Mouse (Mus musculus): ENCODE results near the gene Dlst. TPM values are rescaled to one million over a fixed set of nuclear protein-coding genes. Genes with fewer than 3 reads are reported as not detected.

Gene Dlst
- 156 and 173 TPM in 2 replicates for total RNA-seq (2017)

DNA sequence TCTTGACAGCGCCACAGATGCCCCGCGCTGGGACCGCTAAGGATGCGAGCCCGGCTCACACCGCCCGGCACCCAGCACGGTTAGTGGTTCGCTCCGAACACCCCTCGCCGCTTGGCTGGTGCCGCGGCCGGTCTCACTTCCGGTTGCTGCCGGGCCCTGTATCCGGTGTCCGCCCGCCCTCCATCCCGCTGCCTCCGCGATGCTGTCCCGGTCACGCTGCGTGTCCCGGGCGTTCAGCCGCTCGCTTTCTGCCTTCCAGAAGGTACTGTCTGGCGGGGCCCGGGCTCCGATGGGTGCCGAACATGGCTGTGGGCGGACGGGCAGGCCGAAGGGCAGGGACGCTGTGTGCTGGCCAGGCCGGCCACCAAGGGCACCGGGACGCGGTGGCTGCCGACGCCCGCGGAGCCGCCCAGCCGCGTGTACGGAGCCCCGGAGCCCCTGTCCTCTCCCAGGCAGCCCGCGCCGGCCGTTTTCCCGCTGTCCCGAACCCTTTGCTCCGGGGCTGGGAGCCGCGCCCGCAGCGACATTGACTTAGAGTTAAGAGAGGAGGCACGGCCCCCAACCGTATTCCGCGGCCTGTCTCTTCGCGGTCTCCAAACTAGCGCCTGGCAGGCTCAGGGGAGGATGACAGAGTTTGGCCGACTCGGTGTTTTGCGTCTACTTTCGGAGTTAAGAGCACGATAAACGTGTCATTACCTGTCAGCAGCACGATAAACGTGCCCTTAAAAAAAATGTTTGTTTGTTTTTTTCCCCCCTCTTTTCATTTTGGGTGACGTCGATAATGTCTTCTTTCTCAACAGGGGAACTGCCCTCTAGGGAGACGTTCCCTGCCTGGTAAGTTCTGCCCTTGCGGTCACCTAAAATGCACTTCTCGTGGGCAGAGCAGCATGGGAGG lies at the start of gene Dlst, which contains the start of gene Prox2:
Dlst (plus strand) TSS at position 136 of the 895 bp plus-strand sequence.
Prox2 (minus strand) TSS at position 62 of the 895 bp plus-strand sequence.
- ATAC-seq (ENCODE audit: extremely low read depth, insufficient number of reproducible peaks, low FRiP score, poor library complexity, severe bottlenecking), result peak; percentile 83

- no peak for ATAC-seq (ENCODE audit: extremely low read depth, insufficient number of reproducible peaks, low FRiP score, poor library complexity, severe bottlenecking)
Measured at GRCm38 (mm10) chr12:85071043-85071442, 39.6 kb upstream of the Dlst start.

- ATAC-seq (ENCODE audit: extremely low read depth, insufficient number of reproducible peaks, low FRiP score, poor library complexity, severe bottlenecking), result no peak
Measured at GRCm38 (mm10) chr12:85077100-85077499, 33.5 kb upstream of the Dlst start.

GRCm38 (mm10) chr12:85084257-85084656 lies 26.4 kb upstream of the Dlst start:
- ATAC-seq (ENCODE audit: extremely low read depth, insufficient number of reproducible peaks, low FRiP score, poor library complexity, severe bottlenecking), result no peak

GRCm38 (mm10) chr12:85084941-85085340 lies 25.7 kb upstream of the Dlst start:
- no peak for ATAC-seq (ENCODE audit: extremely low read depth, insufficient number of reproducible peaks, low FRiP score, poor library complexity, severe bottlenecking)

DNA sequence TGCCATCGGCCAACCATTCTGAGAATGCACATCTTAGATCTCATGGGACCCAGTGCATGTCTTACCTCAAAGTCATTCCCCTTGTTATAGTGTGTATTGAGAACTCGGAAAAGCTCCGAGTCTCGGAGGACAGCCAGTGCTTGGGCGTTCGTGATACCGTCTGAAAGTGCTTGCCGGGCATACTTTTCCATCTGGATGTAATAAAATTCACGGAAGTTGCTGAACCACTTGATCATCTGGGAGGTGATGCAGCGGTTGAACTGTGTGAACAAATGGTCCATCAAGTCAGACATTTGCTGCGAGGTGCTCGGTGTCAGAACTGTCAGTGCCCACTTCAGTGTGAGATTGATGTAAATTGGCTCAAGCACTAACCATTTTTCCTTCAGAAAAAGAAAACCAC lies 22.8 kb upstream of the Dlst start:
- ATAC-seq (ENCODE audit: extremely low read depth, insufficient number of reproducible peaks, low FRiP score, poor library complexity, severe bottlenecking), result no peak

DNA sequence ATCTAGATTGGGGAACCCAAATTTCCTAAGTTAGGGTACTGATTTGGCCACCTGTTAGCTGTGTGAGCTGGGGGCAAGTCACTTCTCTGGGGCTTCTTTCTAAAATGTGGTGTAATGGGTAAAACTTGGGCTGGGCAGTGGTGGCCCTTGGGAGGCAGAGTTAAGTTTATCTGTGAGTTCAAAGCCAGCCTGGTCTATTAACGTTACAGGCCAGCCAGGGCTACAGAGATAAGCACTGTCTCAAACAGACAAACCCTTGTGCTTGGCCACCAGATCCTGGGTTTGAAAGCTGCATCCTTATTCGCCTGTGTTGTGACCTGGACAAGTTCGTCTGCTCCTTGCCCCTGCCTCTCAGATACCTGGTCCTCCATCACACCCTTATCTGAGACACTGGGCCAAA lies 19.4 kb upstream of the Dlst start:
- no peak for ATAC-seq (ENCODE audit: extremely low read depth, insufficient number of reproducible peaks, low FRiP score, poor library complexity, severe bottlenecking)

DNA sequence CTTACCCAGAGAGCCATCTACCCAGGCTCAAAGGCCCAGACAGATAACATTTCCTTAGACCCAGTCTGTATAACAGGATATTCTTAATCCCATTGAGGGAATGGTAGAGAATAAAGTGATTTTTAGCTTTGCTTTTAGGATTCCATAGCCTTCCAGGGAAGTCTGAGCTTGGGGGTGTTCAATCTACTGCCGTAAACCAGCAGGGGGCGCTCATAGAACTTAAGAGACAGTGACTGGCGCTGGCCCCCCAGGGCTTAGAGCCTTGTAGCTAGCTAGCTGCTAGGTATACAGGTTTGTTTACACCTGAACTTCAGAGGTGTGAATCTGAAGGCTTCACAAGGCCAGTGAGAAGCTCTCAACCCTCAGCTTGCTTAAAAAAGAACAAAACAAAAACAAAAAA lies 18.4 kb upstream of the Dlst start:
- 0 out of 2 replicates have a peak, but pooled peaks have one; percentile 45 for ATAC-seq (ENCODE audit: extremely low read depth, insufficient number of reproducible peaks, low FRiP score, poor library complexity, severe bottlenecking)

DNA sequence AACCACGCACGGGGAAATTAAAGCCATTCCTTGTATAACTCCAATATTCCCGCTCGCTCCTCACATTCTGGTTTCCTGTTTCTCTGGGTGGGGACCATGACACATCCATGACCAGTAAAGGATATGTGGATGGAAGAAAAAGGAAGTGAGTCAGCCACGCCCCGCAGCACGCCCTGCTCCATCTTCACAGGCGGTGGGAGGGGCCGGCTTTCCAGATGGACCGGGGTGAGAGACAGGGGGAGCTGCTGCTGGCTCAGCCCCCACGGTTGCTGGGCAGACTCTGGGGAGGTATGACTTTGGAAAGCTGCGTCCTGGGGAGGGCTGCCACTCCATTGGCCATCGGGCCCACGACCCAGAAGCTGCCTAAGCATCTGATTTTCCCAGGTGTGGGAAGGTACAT lies 16.6 kb upstream of the Dlst start:
- no peak for ATAC-seq (ENCODE audit: extremely low read depth, insufficient number of reproducible peaks, low FRiP score, poor library complexity, severe bottlenecking)

DNA sequence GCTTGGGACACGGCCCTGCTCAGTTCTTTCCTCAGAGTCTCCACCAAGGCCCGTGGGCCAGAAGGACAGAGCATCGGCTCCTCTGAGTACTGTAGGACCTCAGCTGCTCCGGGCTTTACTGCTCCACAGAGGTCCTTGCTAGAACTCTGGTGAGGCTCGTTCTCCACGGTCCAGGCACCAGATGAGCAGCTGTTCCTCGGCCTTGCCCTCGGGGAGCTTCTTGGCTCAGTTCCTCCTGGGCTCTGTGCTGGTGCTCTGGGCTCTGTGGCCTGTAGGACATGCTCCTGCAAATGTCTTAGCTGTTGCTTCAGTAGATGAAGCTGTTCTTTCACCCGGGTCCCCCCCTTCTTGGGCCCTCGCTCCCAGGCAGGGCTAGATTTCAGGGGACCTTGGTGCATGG lies 15.9 kb upstream of the Dlst start:
- ATAC-seq (ENCODE audit: extremely low read depth, insufficient number of reproducible peaks, low FRiP score, poor library complexity, severe bottlenecking), result no peak

- no peak for ATAC-seq (ENCODE audit: extremely low read depth, insufficient number of reproducible peaks, low FRiP score, poor library complexity, severe bottlenecking)
Measured at GRCm38 (mm10) chr12:85095146-85095545, 15.5 kb upstream of the Dlst start.

DNA sequence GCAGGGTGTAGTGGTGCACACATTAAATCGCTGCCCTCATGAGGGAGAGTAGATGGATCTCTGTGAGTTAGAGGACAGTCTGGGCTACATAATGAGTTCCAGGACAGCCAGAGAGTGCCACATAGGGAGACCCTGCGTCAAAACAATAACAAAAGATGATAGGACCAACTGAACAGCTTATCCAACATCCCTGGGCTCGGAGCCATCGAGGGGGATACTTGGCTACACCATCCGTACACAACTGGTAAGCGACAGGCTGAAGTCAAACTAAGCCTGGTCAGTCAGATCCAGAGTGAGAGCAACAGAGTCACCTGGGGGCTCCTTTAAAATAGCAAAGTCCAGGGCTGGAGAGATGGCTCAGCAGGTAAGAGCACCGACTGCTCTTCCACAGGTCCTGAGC lies 14.8 kb upstream of the Dlst start:
- ATAC-seq (ENCODE audit: extremely low read depth, insufficient number of reproducible peaks, low FRiP score, poor library complexity, severe bottlenecking), result no peak

DNA sequence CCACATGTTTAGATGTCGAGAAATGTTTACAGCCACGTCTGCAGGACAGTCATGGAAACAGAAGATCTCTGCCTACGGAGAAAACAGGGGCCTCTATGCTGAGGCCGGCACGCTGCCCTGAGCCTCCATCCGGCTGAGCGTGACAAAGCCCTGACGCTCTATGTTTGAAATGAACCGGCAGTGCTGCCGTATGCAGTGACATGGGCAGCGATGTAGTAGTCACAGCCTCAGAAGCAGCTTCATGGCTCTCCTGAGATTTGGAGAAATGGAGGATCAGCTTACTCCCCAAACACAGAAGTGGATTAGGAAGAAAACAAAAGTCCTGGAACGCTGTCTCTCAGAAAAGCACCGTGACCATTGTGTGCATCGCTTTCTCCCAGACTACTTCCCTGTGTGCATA lies 9.6 kb upstream of the Dlst start:
- ATAC-seq (ENCODE audit: extremely low read depth, insufficient number of reproducible peaks, low FRiP score, poor library complexity, severe bottlenecking), result no peak

- no peak for ATAC-seq (ENCODE audit: extremely low read depth, insufficient number of reproducible peaks, low FRiP score, poor library complexity, severe bottlenecking)
Measured at GRCm38 (mm10) chr12:85101521-85102106, 9.0 kb upstream of the Dlst start.

- no peak for ATAC-seq (ENCODE audit: extremely low read depth, insufficient number of reproducible peaks, low FRiP score, poor library complexity, severe bottlenecking)
Measured at GRCm38 (mm10) chr12:85103096-85103495, 7.5 kb upstream of the Dlst start.

- ATAC-seq (ENCODE audit: extremely low read depth, insufficient number of reproducible peaks, low FRiP score, poor library complexity, severe bottlenecking), result no peak
Measured at GRCm38 (mm10) chr12:85104789-85105188, 5.8 kb upstream of the Dlst start.

GRCm38 (mm10) chr12:85106292-85106691 lies 4.3 kb upstream of the Dlst start:
- no peak for ATAC-seq (ENCODE audit: extremely low read depth, insufficient number of reproducible peaks, low FRiP score, poor library complexity, severe bottlenecking)

DNA sequence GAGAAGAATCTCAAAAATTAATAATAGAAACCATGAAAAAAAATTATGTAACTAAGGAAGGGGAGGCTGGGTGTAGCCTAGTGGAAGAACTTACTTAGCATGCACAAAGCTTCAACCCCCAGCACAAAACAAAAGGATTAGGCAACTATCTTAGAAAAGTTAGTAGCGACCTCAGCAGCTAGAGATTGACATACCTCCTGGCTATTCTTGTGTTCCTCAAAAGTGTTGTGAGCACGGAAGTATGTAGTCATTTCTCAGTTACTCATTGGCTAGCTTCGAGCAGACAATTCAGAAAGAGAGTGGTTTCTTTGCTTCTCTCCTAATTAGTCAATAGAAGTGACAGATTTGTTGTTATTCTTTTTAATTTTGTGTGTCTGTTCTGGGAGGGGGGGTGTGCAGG lies 2.0 kb upstream of the Dlst start:
- ATAC-seq (ENCODE audit: extremely low read depth, insufficient number of reproducible peaks, low FRiP score, poor library complexity, severe bottlenecking), result no peak

GRCm38 (mm10) chr12:85109426-85109825 lies 1.2 kb upstream of the Dlst start:
- ATAC-seq (ENCODE audit: extremely low read depth, insufficient number of reproducible peaks, low FRiP score, poor library complexity, severe bottlenecking), result no peak

DNA sequence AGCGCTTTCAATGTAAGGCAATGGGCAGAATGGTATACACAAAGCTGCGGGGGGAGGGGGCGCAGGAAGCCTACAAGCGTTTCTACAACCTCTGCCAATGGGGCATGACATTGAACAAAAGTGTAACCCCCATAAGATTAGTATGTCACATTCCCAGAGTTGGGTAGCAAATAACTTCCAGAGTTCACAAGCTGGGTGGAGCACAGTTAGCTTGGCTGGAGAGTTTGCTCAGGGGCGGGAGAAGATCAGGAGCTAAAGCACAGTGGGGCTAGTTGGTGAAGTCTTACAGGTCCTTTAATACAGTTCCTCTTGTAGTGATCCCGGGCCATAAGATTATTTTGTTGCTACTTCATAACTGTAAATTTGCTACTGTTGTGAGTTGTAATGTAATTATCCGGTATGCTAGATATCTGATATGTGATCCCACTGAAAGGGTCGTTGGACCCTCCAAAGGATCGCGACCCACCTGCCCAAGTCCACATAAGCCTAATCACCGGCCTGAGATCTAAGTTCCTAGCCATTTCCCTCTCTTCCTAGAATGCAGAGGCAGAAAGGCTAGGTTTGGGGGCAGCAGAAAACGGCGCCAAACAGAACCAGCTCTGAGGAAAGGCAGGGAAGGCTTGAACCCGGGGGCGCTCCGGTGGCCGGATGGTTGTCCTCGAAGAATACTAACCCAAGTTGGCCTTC lies 479 bp upstream of the Dlst start:
- ATAC-seq (ENCODE audit: extremely low read depth, insufficient number of reproducible peaks, low FRiP score, poor library complexity, severe bottlenecking), result no peak

Measured in neutrophil, adult 5-6 weeks (primary cell).